Mouse (Mus musculus): ENCODE results near the gene Pelp1. TPM values are rescaled to one million over a fixed set of nuclear protein-coding genes. Genes with fewer than 3 reads are reported as not detected.
"Not testable (repeated sequence)": the region's sequence is repeated elsewhere in the genome, so short reads cannot be mapped to it uniquely, and the experiment has no call there.

Gene Pelp1
- polyA plus RNA-seq, 1 experiment from 2014 or later = 33.8 TPM

DNA sequence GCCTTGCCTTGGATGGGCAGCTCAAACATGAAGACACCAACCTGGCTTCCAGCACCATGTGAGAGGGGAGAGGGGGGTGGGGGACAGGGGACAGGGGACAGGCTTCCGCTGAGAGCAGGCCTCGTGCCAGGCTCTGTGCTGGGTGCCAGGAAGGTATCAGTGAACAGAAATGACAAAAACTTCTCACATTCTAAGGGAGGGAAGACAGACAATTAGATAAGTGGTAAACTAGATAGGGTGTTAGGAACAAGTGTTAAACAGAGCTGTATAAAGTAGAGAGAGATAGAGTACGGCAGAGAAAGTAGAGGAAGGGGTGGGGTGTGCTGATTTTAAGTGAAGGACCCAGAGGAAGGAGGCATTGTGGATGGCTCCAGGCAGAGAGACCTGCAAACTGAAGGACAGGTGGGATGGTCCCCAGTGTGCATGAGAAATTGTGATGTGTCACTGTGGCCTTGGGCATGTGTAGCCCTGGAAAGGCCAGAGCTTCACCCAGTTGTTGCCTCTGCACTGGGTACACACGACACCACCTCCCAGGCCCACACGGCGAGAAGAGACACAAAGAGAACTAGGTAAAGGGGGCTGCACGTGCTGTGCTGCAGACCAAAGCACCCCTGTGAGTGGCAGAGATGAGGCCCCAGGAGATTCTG lies 29.0 kb upstream of the Pelp1 start:
- 90% methylated on average over 7 of the region's 7 CpGs for WGBS
- H3K36me3 ChIP-seq (replicated peaks) = peaks cover 45% of the 10 kb centered on the region
- H3K27me3 ChIP-seq (replicated peaks) = no peaks in the 10 kb centered on the region
- no peak overlapping the region for H3K27ac ChIP-seq
- no peak overlapping the region for H3K4me3 ChIP-seq
- no peaks in the 10 kb centered on the region for H3K9me3 ChIP-seq
- no peak overlapping the region for H3K4me2 ChIP-seq
- ATAC-seq (replicated peaks) = no peak
- peaks cover 15% of the 10 kb centered on the region for H3K4me1 ChIP-seq
- H3K9ac ChIP-seq = no peak overlapping the region

DNA sequence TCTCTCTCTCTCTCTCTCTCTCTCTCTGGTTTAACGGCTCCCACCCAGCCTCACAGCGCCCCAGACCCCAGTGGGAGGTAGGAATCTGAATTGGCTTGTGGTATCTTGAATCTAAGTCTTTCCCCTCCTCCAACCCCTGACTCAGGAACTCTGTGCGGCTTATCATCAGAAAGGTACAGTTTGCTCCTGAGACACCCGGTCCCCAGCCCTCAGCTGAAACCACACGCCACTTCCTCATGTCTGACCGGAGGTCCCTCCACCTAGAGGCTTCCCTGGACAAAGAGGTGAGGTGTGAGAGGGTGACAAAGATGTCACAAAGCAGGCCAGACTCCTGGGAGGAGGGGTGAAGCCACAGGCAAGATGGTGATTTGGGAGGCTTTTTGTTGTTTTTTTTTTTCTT lies 27.6 kb upstream of the Pelp1 start:
- no peak overlapping the region for H3K27ac ChIP-seq
- H3K27me3 ChIP-seq (replicated peaks) = no peaks in the 10 kb centered on the region
- no peaks in the 10 kb centered on the region for H3K9me3 ChIP-seq
- 91% methylated on average over 6 of the region's 6 CpGs for WGBS
- H3K36me3 ChIP-seq (replicated peaks) = peaks cover 44% of the 10 kb centered on the region
- H3K4me1 ChIP-seq = peaks cover 24% of the 10 kb centered on the region
- no peak overlapping the region for H3K4me2 ChIP-seq
- no peak for ATAC-seq (replicated peaks)
- H3K4me3 ChIP-seq = no peak overlapping the region
- H3K9ac ChIP-seq = no peak overlapping the region

DNA sequence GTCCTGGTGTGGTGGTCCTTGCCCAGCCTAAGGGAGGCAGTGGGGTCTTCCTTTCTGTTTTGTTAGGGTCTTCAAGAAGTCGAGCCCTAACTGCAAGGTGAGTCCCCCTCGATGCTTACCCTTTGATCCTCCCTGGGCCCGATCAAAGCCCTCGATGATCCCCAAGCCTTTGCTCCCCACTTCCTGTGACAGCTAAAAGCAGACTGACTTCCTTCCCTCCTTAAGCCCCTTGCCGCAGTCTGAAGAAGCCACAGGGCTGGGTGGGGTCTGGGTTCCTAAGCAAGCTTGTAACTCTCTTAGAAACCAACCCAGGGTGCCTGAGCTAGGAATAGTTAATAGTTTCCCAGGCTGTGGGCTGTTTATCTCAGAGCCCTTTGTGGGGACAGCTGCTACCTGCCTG lies 25.6 kb upstream of the Pelp1 start:
- H3K36me3 ChIP-seq (replicated peaks) = peaks cover 35% of the 10 kb centered on the region
- peaks cover 37% of the 10 kb centered on the region for H3K4me1 ChIP-seq
- WGBS = 86% methylated on average over 5 of the region's 5 CpGs
- no peaks in the 10 kb centered on the region for H3K9me3 ChIP-seq
- no peak overlapping the region for H3K4me2 ChIP-seq
- no peak overlapping the region for H3K27ac ChIP-seq
- no peak overlapping the region for H3K4me3 ChIP-seq
- 0 out of 2 replicates have a peak overlapping the region, but pooled peaks have one; percentile 8 for H3K9ac ChIP-seq
- H3K27me3 ChIP-seq (replicated peaks) = no peaks in the 10 kb centered on the region
- no peak for ATAC-seq (replicated peaks)

DNA sequence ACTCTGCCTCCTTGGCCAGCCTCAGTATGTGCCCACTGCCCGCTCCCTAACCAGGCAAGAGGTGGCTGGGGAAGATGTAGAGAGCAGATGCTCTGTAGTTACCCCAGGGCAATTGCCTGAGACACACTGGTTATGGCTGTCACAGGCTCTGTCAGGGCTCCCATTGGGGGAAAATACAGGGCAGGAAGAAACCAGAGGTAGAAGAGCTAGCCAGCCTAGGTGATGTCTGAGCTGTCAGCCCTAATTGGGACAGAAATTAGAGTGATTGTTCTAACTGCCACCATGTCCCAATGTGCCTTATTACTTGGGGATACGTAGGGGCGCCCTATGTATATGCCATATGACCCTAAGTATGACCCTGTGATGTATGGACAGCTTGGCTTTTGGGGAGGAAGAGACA lies 24.1 kb upstream of the Pelp1 start:
- ATAC-seq (replicated peaks) = no peak
- no peak overlapping the region for H3K27ac ChIP-seq
- no peaks in the 10 kb centered on the region for H3K9me3 ChIP-seq
- peaks cover 20% of the 10 kb centered on the region for H3K36me3 ChIP-seq (replicated peaks)
- 85% methylated on average over 3 of the region's 3 CpGs for WGBS
- H3K4me3 ChIP-seq = peak overlapping the region; percentile 89
- H3K9ac ChIP-seq = no peak overlapping the region; the same call in 1 of the 2 replicates
- H3K4me2 ChIP-seq = peak overlapping the region; percentile 69
- H3K4me1 ChIP-seq = peaks cover 37% of the 10 kb centered on the region
- no peaks in the 10 kb centered on the region for H3K27me3 ChIP-seq (replicated peaks)

DNA sequence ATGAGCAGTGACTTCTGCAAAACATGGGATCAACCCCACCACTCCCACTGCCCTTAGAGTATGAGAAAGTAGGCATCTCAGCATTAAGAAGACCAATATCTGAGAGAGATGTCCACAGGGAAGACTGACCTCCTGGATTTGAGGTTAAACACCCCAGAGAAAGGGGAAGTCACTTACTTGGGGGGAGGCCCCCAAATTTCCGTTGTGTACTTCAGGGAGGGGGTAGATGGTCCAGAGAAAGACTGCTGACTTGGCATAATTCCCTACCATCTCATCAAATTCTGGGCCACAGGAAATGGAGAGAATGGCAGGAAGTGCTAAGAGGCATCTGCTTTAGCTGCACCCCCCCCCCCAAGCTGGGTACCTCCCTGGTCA lies 23.7 kb upstream of the Pelp1 start:
- H3K9ac ChIP-seq = peak overlapping the region; percentile 85
- H3K4me3 ChIP-seq = peak overlapping the region; percentile 89
- peaks cover 20% of the 10 kb centered on the region for H3K36me3 ChIP-seq (replicated peaks)
- H3K4me2 ChIP-seq = peak overlapping the region; percentile 69
- no peaks in the 10 kb centered on the region for H3K27me3 ChIP-seq (replicated peaks)
- H3K4me1 ChIP-seq = peaks cover 37% of the 10 kb centered on the region
- H3K9me3 ChIP-seq = no peaks in the 10 kb centered on the region
- ATAC-seq (replicated peaks) = no peak
- 0 out of 2 replicates have a peak overlapping the region, but pooled peaks have one; percentile 94 for H3K27ac ChIP-seq
- WGBS = 55% methylated on average over 1 of the region's 1 CpGs

DNA sequence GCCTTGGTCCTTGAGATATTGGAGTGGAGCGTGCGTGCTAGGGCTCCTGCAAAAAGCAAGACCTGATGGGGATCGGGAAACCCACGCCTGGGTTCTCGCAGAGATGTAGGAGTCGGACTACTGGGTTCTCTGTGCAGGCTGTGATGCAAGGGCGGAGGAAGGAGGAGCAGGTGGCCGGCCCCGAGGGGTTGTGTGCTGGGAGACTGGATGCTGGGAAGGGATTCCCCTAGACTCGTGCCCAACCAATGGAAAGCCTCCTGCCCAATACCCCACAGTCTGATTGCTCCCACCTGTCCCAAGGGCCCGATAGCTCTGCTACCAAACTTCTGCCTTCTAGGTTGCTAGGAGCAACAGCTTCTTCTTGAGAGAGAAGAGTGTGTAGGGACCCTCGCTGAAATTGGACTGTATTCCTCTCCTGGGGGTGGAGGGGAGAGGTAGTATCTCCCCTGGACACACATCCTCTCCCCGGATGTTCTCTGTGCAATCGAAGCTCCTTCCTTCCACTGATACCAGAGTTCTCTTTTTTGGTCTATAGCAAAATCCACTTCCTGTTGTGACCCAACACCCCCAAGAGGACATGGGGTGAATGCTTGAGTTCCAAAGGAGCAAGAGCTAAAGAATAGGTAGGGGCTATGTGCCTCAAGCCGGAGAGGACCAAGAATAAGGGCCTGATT lies 23.2 kb upstream of the Pelp1 start:
- no peak for ATAC-seq (replicated peaks)
- WGBS = 5% methylated on average over 15 of the region's 15 CpGs
- H3K4me2 ChIP-seq = peak overlapping the region; percentile 69

DNA sequence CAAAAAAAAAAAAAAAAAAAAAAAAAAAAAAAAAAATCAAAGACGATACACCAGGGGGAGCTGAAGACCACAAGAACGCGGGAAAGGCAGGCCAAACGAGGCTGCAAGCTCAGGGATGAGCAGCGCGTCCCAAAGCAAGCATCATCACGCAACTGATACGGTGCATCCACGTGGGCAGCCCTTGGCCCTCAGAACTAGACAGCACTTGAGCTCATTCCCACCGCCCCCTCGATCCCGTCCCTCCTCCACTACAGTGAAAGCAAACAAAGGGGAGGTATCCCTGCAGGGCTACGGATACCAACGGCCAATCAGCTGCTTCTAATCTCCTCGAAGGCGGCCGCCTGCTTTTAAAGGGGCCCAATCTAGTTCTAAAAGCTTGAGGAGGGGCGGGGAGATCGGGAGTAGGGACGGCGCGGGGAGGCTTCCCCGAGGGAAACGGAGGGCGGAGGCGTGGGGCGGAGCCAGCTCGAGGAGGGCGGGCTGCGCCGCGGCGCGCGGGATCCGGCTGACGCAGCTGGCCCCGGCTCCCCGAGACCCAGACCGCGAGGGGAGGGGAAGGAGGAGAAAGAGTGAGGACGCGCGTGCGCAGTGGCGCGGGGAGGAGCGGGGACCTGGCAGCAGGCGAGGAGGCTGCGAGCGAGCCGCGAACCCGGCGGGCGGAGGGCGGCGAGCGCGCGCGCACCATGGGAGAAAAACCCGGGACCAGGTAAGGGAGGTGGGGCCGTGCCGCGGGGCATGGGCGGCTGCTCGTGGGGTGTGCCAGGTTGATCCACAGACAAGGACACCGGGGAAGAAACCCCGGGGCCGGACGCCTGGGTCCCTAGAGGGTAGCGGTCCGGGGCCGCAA lies 22.4 kb upstream of the Pelp1 start, which contains the start of gene Arrb2:
Gene Arrb2 (plus strand): TSS at position 588 of the 847 bp plus-strand sequence.
- H3K36me3 ChIP-seq (replicated peaks) = peaks cover 11% of the 10 kb centered on the region; the same call in 1 of the 2 replicates
- peaks cover 37% of the 10 kb centered on the region for H3K4me1 ChIP-seq
- peak; percentile 97 for ATAC-seq (replicated peaks)
- no peaks in the 10 kb centered on the region for H3K27me3 ChIP-seq (replicated peaks)
- under 1% methylated on average over 73 of the region's 75 CpGs for WGBS
- H3K9ac ChIP-seq = peak within 1 kb of the TSS; percentile 85
- H3K9me3 ChIP-seq = no peaks in the 10 kb centered on the region
- H3K4me2 ChIP-seq = peak within 1 kb of the TSS; percentile 69
- peak within 1 kb of the TSS; percentile 94 for H3K27ac ChIP-seq
- H3K4me3 ChIP-seq = peak within 1 kb of the TSS; percentile 89

More for the DNA sequence above, 23.2 kb upstream of the Pelp1 start:
- Histone ChIP-seq H3K9me3 (no peaks in the 10 kb centered on the region), H3K27me3 (replicated peaks) (no peaks in the 10 kb centered on the region), H3K4me3 (peak overlapping the region; percentile 89), H3K4me1 (peaks cover 37% of the 10 kb centered on the region), H3K36me3 (replicated peaks) (peaks cover 17% of the 10 kb centered on the region), H3K9ac (peak overlapping the region; percentile 85), H3K27ac (peak overlapping the region; percentile 94)

DNA sequence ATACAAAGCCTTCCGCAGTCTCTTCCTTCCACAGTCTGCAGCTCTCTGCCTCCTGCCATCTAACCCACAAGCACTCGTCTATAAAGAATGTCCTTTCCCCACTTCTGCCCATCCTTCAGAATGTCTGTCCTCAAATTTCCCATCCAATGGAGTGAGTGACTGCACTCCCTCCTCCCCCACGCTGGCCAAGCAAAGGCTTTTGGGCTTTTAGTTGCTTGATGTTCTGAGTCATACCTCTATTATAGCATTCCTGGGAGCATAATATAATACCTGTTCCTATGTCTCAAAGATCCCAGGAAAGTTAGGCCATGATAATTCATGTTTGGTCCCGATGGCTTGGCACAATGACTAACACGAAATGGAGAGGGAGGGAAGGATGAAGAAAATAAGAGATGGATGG lies 21.7 kb upstream of the Pelp1 start:
- H3K4me2 ChIP-seq = peak overlapping the region; percentile 69
- no peaks in the 10 kb centered on the region for H3K9me3 ChIP-seq
- H3K4me3 ChIP-seq = peak overlapping the region; percentile 89
- ATAC-seq (replicated peaks) = no peak
- H3K27ac ChIP-seq = peak overlapping the region; percentile 94
- peaks cover 37% of the 10 kb centered on the region for H3K4me1 ChIP-seq
- WGBS = 27% methylated on average over 5 of the region's 5 CpGs
- H3K9ac ChIP-seq = peak overlapping the region; percentile 17; the same call in 1 of the 2 replicates
- no peaks in the 10 kb centered on the region for H3K27me3 ChIP-seq (replicated peaks)
- H3K36me3 ChIP-seq (replicated peaks) = peaks cover 5% of the 10 kb centered on the region; the same call in 1 of the 2 replicates

DNA sequence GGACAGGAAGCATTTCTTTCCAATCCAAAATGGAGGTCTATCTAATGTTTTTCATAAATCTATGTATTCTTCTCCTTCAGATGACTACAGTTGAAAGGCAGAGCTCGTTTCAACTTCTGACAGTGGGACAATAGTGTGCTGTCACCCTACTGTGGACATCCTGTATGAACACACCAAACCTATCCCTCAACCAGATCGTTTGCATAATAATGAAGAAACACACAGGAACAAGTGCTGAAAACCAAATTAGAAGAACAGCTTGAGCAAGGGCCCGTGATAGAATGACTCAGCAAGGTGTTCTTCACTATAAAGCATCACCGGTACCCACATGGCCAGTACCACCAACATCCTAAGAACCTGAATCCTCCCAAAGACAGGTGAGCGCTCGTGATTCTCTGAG lies 16.8 kb upstream of the Pelp1 start:
- not testable (repeated sequence) for H3K4me3 ChIP-seq; H3K9me3 ChIP-seq; H3K9ac ChIP-seq; H3K4me2 ChIP-seq; ATAC-seq (replicated peaks); H3K27ac ChIP-seq; H3K36me3 ChIP-seq (replicated peaks); H3K27me3 ChIP-seq (replicated peaks)
- peaks cover 11% of the 10 kb centered on the region for H3K4me1 ChIP-seq
- WGBS = 67% methylated on average over 6 of the region's 6 CpGs

DNA sequence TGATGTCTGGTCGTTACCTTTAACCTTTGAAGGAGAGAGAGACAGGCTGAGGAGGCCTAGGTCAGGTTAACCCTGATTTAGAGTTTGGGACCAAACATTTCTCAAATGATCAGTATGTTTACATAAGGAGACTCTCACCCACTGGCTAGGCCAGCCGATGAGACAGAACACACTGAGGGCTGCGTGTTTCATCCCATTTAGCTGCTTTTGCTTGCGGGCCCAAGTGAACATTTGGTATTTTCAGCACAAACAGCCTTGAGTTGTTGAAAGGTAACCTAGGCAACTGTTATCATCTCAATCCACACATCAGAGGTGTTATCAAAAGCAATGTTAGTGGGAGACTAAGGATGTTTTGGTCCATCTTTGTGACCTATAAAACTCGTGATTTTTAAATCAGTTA lies 9.7 kb upstream of the Pelp1 start:
- Histone ChIP-seq H3K27me3 (replicated peaks) (no peaks in the 10 kb centered on the region), H3K27ac (no peak overlapping the region), H3K36me3 (replicated peaks) (no peaks in the 10 kb centered on the region), H3K9ac (no peak overlapping the region), H3K4me3 (no peak overlapping the region), H3K4me2 (no peak overlapping the region), H3K9me3 (no peaks in the 10 kb centered on the region), H3K4me1 (no peaks in the 10 kb centered on the region)
- 79% methylated on average over 5 of the region's 5 CpGs for WGBS
- ATAC-seq (replicated peaks) = no peak

DNA sequence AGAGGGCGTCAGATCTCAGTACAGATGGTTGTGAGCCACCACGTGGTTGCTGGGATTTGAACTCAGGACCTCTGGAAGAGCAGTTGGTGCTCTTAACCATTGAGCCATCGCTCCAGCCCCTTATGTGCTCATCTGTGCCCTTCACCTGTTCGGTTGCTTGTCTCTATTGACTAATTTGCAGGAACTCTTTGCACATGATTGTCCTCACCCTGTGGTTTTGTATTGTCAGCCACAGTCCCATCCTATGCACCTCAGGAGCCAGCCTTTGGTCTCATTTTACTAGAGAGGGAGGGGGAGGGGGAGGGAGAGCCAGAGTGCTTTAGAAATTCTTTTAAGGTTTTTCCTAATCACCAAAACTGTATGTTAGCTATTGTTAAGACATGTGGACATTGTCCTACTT lies 8.4 kb upstream of the Pelp1 start:
- H3K9ac ChIP-seq = no peak overlapping the region
- H3K4me1 ChIP-seq = no peaks in the 10 kb centered on the region
- ATAC-seq (replicated peaks) = no peak
- H3K4me3 ChIP-seq = no peak overlapping the region
- no peaks in the 10 kb centered on the region for H3K27me3 ChIP-seq (replicated peaks)
- H3K4me2 ChIP-seq = no peak overlapping the region
- no peak overlapping the region for H3K27ac ChIP-seq
- no peaks in the 10 kb centered on the region for H3K9me3 ChIP-seq
- WGBS = 67% methylated on average over 4 of the region's 4 CpGs
- no peaks in the 10 kb centered on the region for H3K36me3 ChIP-seq (replicated peaks)

DNA sequence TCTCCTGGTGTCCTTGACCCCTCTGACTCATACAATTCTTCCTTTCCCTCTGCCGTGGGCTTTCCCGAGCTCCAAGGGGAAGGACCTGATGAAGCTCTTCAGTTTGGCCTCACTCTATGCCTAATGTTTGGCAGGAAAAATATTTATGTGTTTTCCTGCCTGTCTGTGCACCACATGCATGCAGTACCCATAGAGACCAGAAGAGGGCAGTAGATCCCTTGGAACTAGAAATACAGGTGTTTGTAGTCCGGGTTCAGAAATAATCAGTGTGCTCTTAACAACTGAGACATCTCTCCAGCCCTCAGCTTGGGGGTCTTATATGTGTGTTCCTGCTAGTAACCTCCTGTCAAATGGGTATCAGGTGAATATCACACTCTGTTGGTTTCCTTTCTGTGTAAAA lies 4.1 kb upstream of the Pelp1 start:
- Histone ChIP-seq H3K36me3 (replicated peaks) (no peaks in the 10 kb centered on the region), H3K27me3 (replicated peaks) (no peaks in the 10 kb centered on the region; the same call in 1 of the 2 replicates), H3K9me3 (no peaks in the 10 kb centered on the region), H3K9ac (no peak overlapping the region), H3K4me1 (peaks cover 10% of the 10 kb centered on the region), H3K27ac (no peak overlapping the region), H3K4me3 (no peak overlapping the region), H3K4me2 (no peak overlapping the region)
- WGBS = 9% methylated on average over 3 of the region's 3 CpGs
- no peak for ATAC-seq (replicated peaks)

All from midbrain, embryonic 15.5 days (tissue).